Mouse (Mus musculus) neural tube, embryonic 11.5 days (tissue): Measurements from ENCODE around the gene 9030612E09Rik. TPM values are rescaled to one million over a fixed set of nuclear protein-coding genes. Genes with fewer than 3 reads are reported as not detected.
A peak's percentile ranks its signal among the peaks of the same experiment; 100 is the strongest.

Experiments used
- ATAC-seq: fragments of 200-750 bp; cut with Nextera tagmentation; 2 replicates; pipeline ENCODE4 v1.8.0; 2017; ENCODE audit warnings: moderate number of reproducible peaks, mild to moderate bottlenecking, moderate TSS enrichment, moderate library complexity; ENCODE audit not compliant: insufficient read depth, low FRiP score, low TSS enrichment
- DNase-seq: peaks from one replicate; pipeline ENCODE4 v3.0.0-alpha.2; 2015; ENCODE audit warnings: low spot score
- H3K27ac ChIP-seq: fragments of 300-500 bp; sonication (generic); 2 replicates; pipeline ENCODE4 v1.5.1; 2014; ENCODE audit warnings: low read depth, mild to moderate bottlenecking, low read length
- H3K27me3 ChIP-seq: fragments of 300-500 bp; sonication (generic); 2 replicates; pipeline ENCODE4 v1.6.1; 2014; ENCODE audit warnings: mild to moderate bottlenecking, low read length, mixed read lengths; ENCODE audit not compliant: control insufficient read depth, insufficient read depth
- H3K36me3 ChIP-seq: fragments of 300-500 bp; sonication (generic); 2 replicates; pipeline ENCODE4 v1.6.1; 2014; ENCODE audit warnings: mild to moderate bottlenecking, low read length, moderate library complexity, mixed read lengths; ENCODE audit not compliant: control insufficient read depth, insufficient read depth
- H3K4me1 ChIP-seq: fragments of 300-500 bp; sonication (generic); 2 replicates; pipeline ENCODE4 v1.6.1; 2014; ENCODE audit warnings: low read length, mixed read lengths; ENCODE audit not compliant: control insufficient read depth, insufficient read depth
- H3K4me2 ChIP-seq: fragments of 300-500 bp; sonication (generic); 2 replicates; pipeline ENCODE4 v1.6.1; 2014; ENCODE audit warnings: low read depth, mild to moderate bottlenecking, moderate library complexity
- H3K4me3 ChIP-seq: fragments of 300-500 bp; sonication (generic); 2 replicates; pipeline ENCODE4 v1.5.1; 2014; ENCODE audit warnings: low read depth, low read length
- H3K9ac ChIP-seq: fragments of 300-500 bp; sonication (generic); 2 replicates; pipeline ENCODE4 v1.6.1; 2014; ENCODE audit warnings: mild to moderate bottlenecking, low read length
- H3K9me3 ChIP-seq: fragments of 300-500 bp; sonication (generic); 2 replicates; pipeline ENCODE4 v1.6.1; 2016; ENCODE audit warnings: low read length; ENCODE audit not compliant: control insufficient read depth
- WGBS: fragments of 180-500 bp; shearing (Covaris S2); extraction: QIAGEN DNeasy Blood & Tissue Kit; methylation state at CpG from one replicate; pipeline ENCODE4 v1.1.7; 2014; 5-methylcytosine and 5-hydroxymethylcytosine counted together
- polyA plus RNA-seq: library from polyadenylated mRNA; unstranded; fragments of >200 nt; fragmentation: Nextera tagmentation; extraction: Ambion mirVana; gene quantifications from 2 replicates; pipeline ENCODE4 v1.2.1, GENCODE M21; 2014

The 9030612E09Rik gene
- polyA plus RNA-seq, 1 experiment from 2014 or later: 1.9 TPM

- Histone ChIP-seq H3K9ac (no peak overlapping the region), H3K4me1 (0 out of 2 replicates have a peak, but pooled peaks cover 2% of the 10 kb centered on the region), H3K27ac (peak overlapping the region; percentile 50; the same call in 1 of the 2 replicates), H3K9me3 (no peaks in the 10 kb centered on the region), H3K27me3 (no peaks in the 10 kb centered on the region), H3K4me3 (no peak overlapping the region), H3K36me3 (no peaks in the 10 kb centered on the region), H3K4me2 (no peak overlapping the region)
- ATAC-seq (no peak), DNase-seq (peak; percentile 43)
- WGBS: 44% methylated on average over 12 of the region's 12 CpGs
Observed at GRCm38 (mm10) chr10:43162318-43162717, 12.2 kb upstream of the 9030612E09Rik start.

DNA sequence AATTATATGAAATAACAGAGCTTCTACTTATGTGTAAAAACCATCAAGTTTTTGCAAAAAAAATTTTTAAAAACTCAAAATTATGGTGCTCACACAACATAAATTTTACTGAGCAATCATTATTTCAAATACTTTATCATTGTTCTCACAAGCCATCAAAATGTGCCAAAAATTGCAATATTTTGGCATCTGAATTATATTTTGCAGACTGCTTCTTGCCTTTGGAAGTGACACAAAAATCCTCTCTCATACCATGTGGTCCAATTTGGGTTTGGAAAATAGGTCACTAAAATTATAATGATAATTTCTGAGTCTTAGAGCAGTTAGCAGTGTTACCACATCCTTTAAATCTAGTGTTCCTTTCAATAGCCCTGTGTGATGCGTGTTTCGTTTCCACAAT is 10.1 kb upstream of the 9030612E09Rik start:
- no peak overlapping the region for H3K4me2 ChIP-seq
- H3K4me1 ChIP-seq: 0 out of 2 replicates have a peak, but pooled peaks cover 2% of the 10 kb centered on the region
- no peak for DNase-seq
- no peak overlapping the region for H3K4me3 ChIP-seq
- H3K36me3 ChIP-seq: no peaks in the 10 kb centered on the region
- WGBS: 99% methylated on average over 2 of the region's 2 CpGs
- no peak overlapping the region for H3K9ac ChIP-seq
- H3K27ac ChIP-seq: no peak overlapping the region
- no peaks in the 10 kb centered on the region for H3K9me3 ChIP-seq
- H3K27me3 ChIP-seq: no peaks in the 10 kb centered on the region
- no peak for ATAC-seq

DNA sequence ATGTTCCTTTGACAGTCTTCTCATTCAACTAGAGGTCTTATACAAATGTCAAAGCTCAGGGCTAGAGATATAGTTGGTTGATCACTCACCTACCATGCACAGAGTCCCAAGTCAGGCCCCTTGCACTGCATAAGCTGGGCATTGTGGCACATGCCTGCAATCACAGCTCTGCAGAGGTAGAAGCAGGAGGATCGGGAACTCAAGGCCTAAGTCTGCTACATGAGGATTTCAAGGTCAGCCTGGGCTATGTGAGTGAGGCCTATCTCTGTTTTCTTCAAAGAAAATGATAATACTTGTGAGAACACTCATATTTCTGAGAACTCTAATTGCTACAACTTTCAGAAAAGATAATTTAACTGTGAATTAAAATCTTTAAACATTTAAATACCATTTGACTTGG is 8.4 kb upstream of the 9030612E09Rik start:
- Histone ChIP-seq H3K9me3 (no peaks in the 10 kb centered on the region), H3K4me3 (no peak overlapping the region), H3K36me3 (no peaks in the 10 kb centered on the region), H3K27me3 (no peaks in the 10 kb centered on the region), H3K27ac (no peak overlapping the region), H3K9ac (no peak overlapping the region), H3K4me1 (peaks cover 9% of the 10 kb centered on the region), H3K4me2 (no peak overlapping the region)
- WGBS: 80% methylated on average over 1 of the region's 1 CpGs
- no peak for ATAC-seq
- DNase-seq: no peak

- no peak for DNase-seq
- WGBS: 95% methylated on average over 3 of the region's 3 CpGs
Observed at GRCm38 (mm10) chr10:43166817-43167216, 7.7 kb upstream of the 9030612E09Rik start.

DNA sequence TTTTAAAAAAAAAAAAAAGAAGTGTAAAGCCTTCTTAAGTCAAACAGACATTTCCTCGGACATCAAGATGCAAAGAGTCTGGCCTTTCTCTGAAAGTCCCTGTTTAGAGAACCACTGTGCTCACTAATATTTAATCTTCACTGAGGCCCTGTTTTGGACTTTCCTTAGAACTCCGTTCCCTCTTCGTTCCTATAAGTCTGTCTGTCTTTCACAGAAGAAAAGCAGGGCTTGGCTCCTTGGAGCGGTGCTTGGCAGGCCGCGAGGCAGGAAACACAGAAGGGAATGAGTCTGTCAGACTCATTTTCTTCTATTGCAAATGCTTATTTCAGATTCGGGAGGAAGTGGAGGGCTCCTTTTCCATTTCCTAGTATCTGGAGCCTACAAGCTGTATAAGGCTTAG is 5.7 kb upstream of the 9030612E09Rik start:
- Histone ChIP-seq H3K4me1 (peaks cover 8% of the 10 kb centered on the region), H3K9ac (no peak overlapping the region), H3K36me3 (no peaks in the 10 kb centered on the region), H3K27ac (no peak overlapping the region), H3K4me2 (no peak overlapping the region), H3K27me3 (no peaks in the 10 kb centered on the region), H3K4me3 (no peak overlapping the region), H3K9me3 (no peaks in the 10 kb centered on the region)
- no peak for ATAC-seq
- 82% methylated on average over 7 of the region's 7 CpGs for WGBS
- DNase-seq: no peak

More at GRCm38 (mm10) chr10:43166817-43167216, 7.7 kb upstream of the 9030612E09Rik start:
- ATAC-seq: no peak
- H3K9me3 ChIP-seq: no peaks in the 10 kb centered on the region
- H3K4me1 ChIP-seq: peaks cover 10% of the 10 kb centered on the region
- no peak overlapping the region for H3K4me2 ChIP-seq
- H3K27ac ChIP-seq: no peak overlapping the region
- no peaks in the 10 kb centered on the region for H3K36me3 ChIP-seq
- H3K9ac ChIP-seq: no peak overlapping the region
- no peaks in the 10 kb centered on the region for H3K27me3 ChIP-seq
- no peak overlapping the region for H3K4me3 ChIP-seq

DNA sequence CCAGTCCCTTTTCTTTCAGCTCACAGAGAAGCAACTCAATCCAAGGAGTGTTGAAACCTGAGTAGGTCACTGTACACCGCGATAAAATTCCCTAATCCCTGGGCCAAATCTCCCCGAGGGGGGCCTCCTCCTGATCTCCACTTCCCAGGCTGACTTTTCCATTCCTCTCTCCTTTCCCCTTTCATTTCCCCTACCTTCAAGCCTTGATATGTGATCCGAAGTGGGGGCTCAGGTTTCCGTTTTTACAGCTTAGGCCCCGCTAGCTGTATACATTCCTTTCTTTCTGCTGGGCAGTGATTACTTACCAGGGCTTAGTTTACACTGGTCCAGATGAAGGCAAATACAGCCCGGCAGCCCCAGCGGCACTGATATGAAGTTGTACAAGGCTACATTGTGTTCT is 3.4 kb upstream of the 9030612E09Rik start:
- H3K4me3 ChIP-seq: peak overlapping the region; percentile 13; the same call in 1 of the 2 replicates
- no peaks in the 10 kb centered on the region for H3K36me3 ChIP-seq
- H3K9me3 ChIP-seq: no peaks in the 10 kb centered on the region
- H3K9ac ChIP-seq: no peak overlapping the region; the same call in 1 of the 2 replicates
- H3K4me2 ChIP-seq: peak overlapping the region; percentile 35
- peak; percentile 39 for DNase-seq
- ATAC-seq: no peak
- H3K4me1 ChIP-seq: peaks cover 12% of the 10 kb centered on the region
- no peak overlapping the region for H3K27ac ChIP-seq
- 3% methylated on average over 8 of the region's 8 CpGs for WGBS
- H3K27me3 ChIP-seq: peaks cover 6% of the 10 kb centered on the region

- WGBS: 4% methylated on average over 7 of the region's 7 CpGs
Observed at GRCm38 (mm10) chr10:43172066-43172465, 2.4 kb upstream of the 9030612E09Rik start.

GRCm38 (mm10) chr10:43172554-43172953 is 1.9 kb upstream of the 9030612E09Rik start:
- whole genome bisulfite sequencing: 4% methylated on average over 8 of the region's 8 CpGs
- Histone ChIP-seq H3K27ac (no peak overlapping the region), H3K27me3 (peaks cover 9% of the 10 kb centered on the region), H3K4me2 (peak overlapping the region; percentile 93), H3K4me3 (peak overlapping the region; percentile 82), H3K9ac (no peak overlapping the region; the same call in 1 of the 2 replicates), H3K4me1 (peaks cover 12% of the 10 kb centered on the region), H3K9me3 (no peaks in the 10 kb centered on the region), H3K36me3 (no peaks in the 10 kb centered on the region)
- DNase-seq (no peak), ATAC-seq (no peak)

More at GRCm38 (mm10) chr10:43172066-43172465, 2.4 kb upstream of the 9030612E09Rik start:
- no peak for DNase-seq
- peaks cover 12% of the 10 kb centered on the region for H3K4me1 ChIP-seq
- H3K27me3 ChIP-seq: peaks cover 8% of the 10 kb centered on the region
- ATAC-seq: no peak
- H3K36me3 ChIP-seq: no peaks in the 10 kb centered on the region
- peak overlapping the region; percentile 82 for H3K4me3 ChIP-seq
- peak overlapping the region; percentile 93 for H3K4me2 ChIP-seq
- no peaks in the 10 kb centered on the region for H3K9me3 ChIP-seq
- no peak overlapping the region for H3K9ac ChIP-seq
- H3K27ac ChIP-seq: no peak overlapping the region

DNA sequence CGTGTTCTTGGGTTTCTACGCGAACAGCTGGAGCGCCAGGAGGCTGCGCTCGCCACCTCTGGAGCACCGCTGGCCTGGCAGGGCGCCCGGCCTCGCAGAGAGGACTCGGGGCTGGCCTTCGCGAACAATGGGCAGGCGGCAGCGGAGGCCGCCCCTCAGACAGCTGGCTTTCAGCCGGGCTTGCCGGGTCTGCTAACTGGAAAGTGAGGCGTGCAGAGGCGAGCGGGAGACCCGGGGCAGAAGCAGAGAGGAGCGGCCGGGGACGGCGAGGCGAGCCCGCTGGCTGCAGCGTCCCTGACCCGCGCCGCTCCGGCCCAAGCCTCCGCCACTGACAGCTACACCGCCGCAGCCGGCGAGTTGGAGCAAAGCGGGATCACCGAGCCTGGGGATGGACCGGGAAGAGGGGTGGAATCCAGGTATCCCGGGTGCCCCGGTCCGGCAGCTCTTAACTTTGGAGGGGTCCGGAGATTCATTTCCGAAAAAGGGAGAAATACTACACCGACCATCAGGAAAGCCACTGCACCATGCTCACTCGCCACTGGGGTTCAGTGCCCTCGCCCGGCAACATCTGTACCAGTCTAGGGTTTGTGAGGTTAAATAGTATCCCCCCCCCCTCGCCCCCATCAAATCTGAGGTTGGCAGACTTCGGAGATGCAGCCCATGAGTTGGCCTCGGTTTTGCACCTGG is 1.2 kb upstream of the 9030612E09Rik start:
- peak; percentile 45 for ATAC-seq
- Histone ChIP-seq H3K4me2 (peak overlapping the region; percentile 93), H3K4me1 (peaks cover 12% of the 10 kb centered on the region), H3K27me3 (peaks cover 9% of the 10 kb centered on the region), H3K4me3 (peak overlapping the region; percentile 82), H3K27ac (peak overlapping the region; percentile 88; the same call in 1 of the 2 replicates), H3K9ac (peak overlapping the region; percentile 87), H3K36me3 (no peaks in the 10 kb centered on the region), H3K9me3 (no peaks in the 10 kb centered on the region)
- peak; percentile 74 for DNase-seq
- WGBS: 0% methylated on average over 53 of the region's 53 CpGs
